Mouse (Mus musculus) CH12.LX (cell line): ENCODE measurements around the gene Gm13078. TPM values are rescaled to one million over a fixed set of nuclear protein-coding genes. Genes with fewer than 3 reads are reported as not detected.

ENCODE experiments used
- polyA plus RNA-seq: library from polyadenylated mRNA; unstranded; fragments of >175 nt; gene quantifications from 2 replicates; pipeline ENCODE4 v1.2.1, GENCODE M21; 2012; ENCODE audit warnings: low read depth; ENCODE audit not compliant: insufficient read length
- total RNA-seq, 2 experiments: library from RNA; depleted of rRNA; stranded (reverse); fragments of 300-350 nt in 1 of 2; fragments of >200 nt in 1 of 2; gene quantifications; 2 replicates each; pipeline ENCODE4 v1.2.3; 2012 to 2014

The Gm13078 gene
- total and polyA plus RNA-seq, 3 experiments: not detected

Other genes with a start within 250 kb of the Gm13078 start
- gene Gm13043, start 208.1 kb upstream of the Gm13078 start, total RNA-seq (2012; rRNA removed): 0.04 TPM in 1 of 2 replicates, not detected in the other
- gene Gm13043, start 208.1 kb upstream of the Gm13078 start, total RNA-seq (2014; rRNA removed): not detected in 2 replicates
- gene Gm13043, start 208.1 kb upstream of the Gm13078 start, polyA plus RNA-seq: not detected in 2 replicates
- gene Gm13040, start 183.5 kb upstream of the Gm13078 start, total RNA-seq (2012; rRNA removed): not detected in 2 replicates
- gene Gm13040, start 183.5 kb upstream of the Gm13078 start, total RNA-seq (2014; rRNA removed): not detected in 2 replicates
- gene Gm13040, start 183.5 kb upstream of the Gm13078 start, polyA plus RNA-seq: not detected in 2 replicates
- not detected in 2 replicates for gene BC080695, start 167.8 kb upstream of the Gm13078 start, total RNA-seq (2012; rRNA removed)
- gene BC080695, start 167.8 kb upstream of the Gm13078 start, total RNA-seq (2014; rRNA removed): not detected in 2 replicates
- gene BC080695, start 167.8 kb upstream of the Gm13078 start, polyA plus RNA-seq: not detected in 2 replicates
- not detected in 2 replicates for gene Gm13057, start 167.7 kb upstream of the Gm13078 start, total RNA-seq (2012; rRNA removed)
- not detected in 2 replicates for gene Gm13057, start 167.7 kb upstream of the Gm13078 start, total RNA-seq (2014; rRNA removed)
- not detected in 2 replicates for gene Gm13057, start 167.7 kb upstream of the Gm13078 start, polyA plus RNA-seq
- not detected in 2 replicates for gene Gm13083, start 104.5 kb upstream of the Gm13078 start, total RNA-seq (2012; rRNA removed)
- gene Gm13083, start 104.5 kb upstream of the Gm13078 start, total RNA-seq (2014; rRNA removed): not detected in 2 replicates
- gene Gm13083, start 104.5 kb upstream of the Gm13078 start, polyA plus RNA-seq: not detected in 2 replicates
- gene Gm13088, start 62.2 kb upstream of the Gm13078 start, total RNA-seq (2012; rRNA removed): not detected in 2 replicates
- not detected in 2 replicates for gene Gm13088, start 62.2 kb upstream of the Gm13078 start, total RNA-seq (2014; rRNA removed)
- gene Gm13088, start 62.2 kb upstream of the Gm13078 start, polyA plus RNA-seq: not detected in 2 replicates
- not detected in 2 replicates for gene Gm13089, start 16.7 kb upstream of the Gm13078 start, total RNA-seq (2012; rRNA removed)
- not detected in 2 replicates for gene Gm13089, start 16.7 kb upstream of the Gm13078 start, total RNA-seq (2014; rRNA removed)
- not detected in 2 replicates for gene Gm13089, start 16.7 kb upstream of the Gm13078 start, polyA plus RNA-seq
- gene Gm13023, start 69.9 kb downstream of the Gm13078 start, total RNA-seq (2012; rRNA removed): not detected in 2 replicates
- not detected in 2 replicates for gene Gm13023, start 69.9 kb downstream of the Gm13078 start, total RNA-seq (2014; rRNA removed)
- gene Gm13023, start 69.9 kb downstream of the Gm13078 start, polyA plus RNA-seq: not detected in 2 replicates
- not detected in 2 replicates for gene Gm13084, start 96.6 kb downstream of the Gm13078 start, total RNA-seq (2012; rRNA removed)
- gene Gm13084, start 96.6 kb downstream of the Gm13078 start, total RNA-seq (2014; rRNA removed): not detected in 2 replicates
- gene Gm13084, start 96.6 kb downstream of the Gm13078 start, polyA plus RNA-seq: not detected in 2 replicates
- gene Gm13103, start 127.0 kb downstream of the Gm13078 start, total RNA-seq (2012; rRNA removed): not detected in 2 replicates
- not detected in 2 replicates for gene Gm13103, start 127.0 kb downstream of the Gm13078 start, total RNA-seq (2014; rRNA removed)
- not detected in 2 replicates for gene Gm13103, start 127.0 kb downstream of the Gm13078 start, polyA plus RNA-seq
- not detected in 2 replicates for gene Pramef6, start 180.9 kb downstream of the Gm13078 start, total RNA-seq (2012; rRNA removed)
- gene Pramef6, start 180.9 kb downstream of the Gm13078 start, total RNA-seq (2014; rRNA removed): not detected in 2 replicates
- gene Pramef6, start 180.9 kb downstream of the Gm13078 start, polyA plus RNA-seq: not detected in 2 replicates
- gene Pramef25, start 231.6 kb downstream of the Gm13078 start, total RNA-seq (2012; rRNA removed): 0.08 TPM in 1 of 2 replicates, not detected in the other
- gene Pramef25, start 231.6 kb downstream of the Gm13078 start, total RNA-seq (2014; rRNA removed): not detected in 2 replicates
- not detected in 2 replicates for gene Pramef25, start 231.6 kb downstream of the Gm13078 start, polyA plus RNA-seq
- not detected in 2 replicates for gene Gm13101, start 247.5 kb downstream of the Gm13078 start, total RNA-seq (2012; rRNA removed)
- not detected in 2 replicates for gene Gm13101, start 247.5 kb downstream of the Gm13078 start, total RNA-seq (2014; rRNA removed)
- gene Gm13101, start 247.5 kb downstream of the Gm13078 start, polyA plus RNA-seq: not detected in 2 replicates